In the genomic region with DNA sequence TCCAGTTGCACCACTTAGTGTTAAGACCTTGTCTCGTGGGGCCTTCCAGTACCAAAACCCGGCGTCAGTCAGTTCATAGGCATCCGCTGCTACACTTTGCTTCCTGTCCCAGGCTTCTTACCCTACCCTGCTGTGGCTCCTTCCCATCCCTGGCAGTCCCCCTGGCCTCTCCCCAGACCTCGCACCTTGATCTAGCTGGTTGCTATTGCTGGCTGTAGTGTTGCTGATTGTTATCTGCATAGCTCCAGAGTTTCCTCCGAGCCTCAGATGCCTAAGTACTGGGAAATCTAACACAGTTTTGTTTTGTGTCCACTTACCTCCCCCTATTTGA, we compare ENCODE assay signal across 7 mouse cellular contexts. TPM values are rescaled to one million over a fixed set of nuclear protein-coding genes. Genes with fewer than 3 reads are reported as not detected.
DNase-seq lines count a peak whose midpoint lies in the region; TF ChIP-seq lines count a peak whose summit lies in the region.

No protein-coding gene starts in this region.

- peaks cover 50% of the 10 kb centered on the region for H3K79me2 ChIP-seq in macrophage (ENCODE audit: inconsistent target)

- peaks cover 43% of the 10 kb centered on the region for H3K4me1 ChIP-seq in forebrain, embryonic 10.5 days
- peaks cover 18% of the 10 kb centered on the region; the same call in 1 of the 2 replicates for H3K4me1 ChIP-seq in kidney, adult 2 months (ENCODE audit: control insufficient read depth, insufficient read depth, low read length)

- intact Hi-C loops in left cerebral cortex, postnatal 14 days (cut with DNase I) = loop anchor here (10.0 kb wide), 1 partner anchor 454 kb away; the partner anchor contains the start of gene Rasd1

- peak overlapping the region; percentile 91 for H3K4me3 ChIP-seq in forebrain, embryonic 10.5 days
- H3K4me3 ChIP-seq in kidney, adult 2 months (ENCODE audit: insufficient read depth, low read depth, low read length) = peak overlapping the region; percentile 68
- peak overlapping the region; percentile 66 for H3K4me3 ChIP-seq in macrophage (ENCODE audit: inconsistent target)

- H3K36me3 ChIP-seq in forebrain, embryonic 10.5 days (replicated peaks) = no peaks in the 10 kb centered on the region
- no peaks in the 10 kb centered on the region for H3K36me3 ChIP-seq in kidney, adult 2 months (ENCODE audit: control insufficient read depth, insufficient read depth, low read length)
- H3K36me3 ChIP-seq in macrophage (ENCODE audit: inconsistent target) = no peaks in the 10 kb centered on the region

- TF ChIP-seq CTCF in kidney, adult 2 months (conservative IDR thresholded peaks at IDR 0.05; ENCODE audit: insufficient read depth, insufficient read length, low read depth, low read length) = no peak

- WGBS in forebrain, embryonic 10.5 days = 40% methylated on average over 6 of the region's 6 CpGs
- WGBS in kidney, adult 2 months = 15% methylated on average over 6 of the region's 6 CpGs
- 10% methylated on average over 6 of the region's 6 CpGs for WGBS in macrophage (ENCODE audit: missing documents)

- H3K27ac ChIP-seq in forebrain, embryonic 10.5 days = peak overlapping the region; percentile 95
- H3K27ac ChIP-seq in kidney, adult 2 months (ENCODE audit: insufficient read depth, low read depth, low read length) = no peak overlapping the region
- no peak overlapping the region for H3K27ac ChIP-seq in macrophage

- no peaks in the 10 kb centered on the region for H3K27me3 ChIP-seq in forebrain, embryonic 10.5 days (ENCODE audit: poor library complexity, severe bottlenecking)
- H3K27me3 ChIP-seq in kidney, adult 2 months (replicated peaks; ENCODE audit: control insufficient read depth, insufficient read depth, low read length) = no peaks in the 10 kb centered on the region

- DNase-seq in 416B (ENCODE audit: low read depth) = peak; percentile 52
- peak; percentile 12 to 17 for DNase-seq in CD8-positive naive resting alpha-beta T cell, adult 2 months (ENCODE audit: low read depth in 2 of 2, low spot score in 2 of 2)
- peak; percentile 19 for DNase-seq in forebrain, embryonic 10.5 days (ENCODE audit: extremely low spot score, low spot score)
- peak; percentile 15 for DNase-seq in kidney, adult 2 months
- peak; percentile 43 for DNase-seq in thymus, postnatal 0 days (ENCODE audit: low spot score)
- no peak for DNase-seq in left cerebral cortex, postnatal 14 days (ENCODE audit: low spot score in 2 of 2)

- no peak for TF ChIP-seq POLR2A in kidney, adult 2 months (IDR thresholded peaks at IDR 0.05; ENCODE audit: low read depth, low read length)

- no peaks in the 10 kb centered on the region for H3K9me3 ChIP-seq in forebrain, embryonic 10.5 days

RNA-seq across cellular contexts. Expression of gene Atpaf2, which starts 0.2 kb away (rescaled TPM):
- polyA plus RNA-seq in forebrain, embryonic 10.5 days (2016; fragmentation: Nextera tagmentation; extraction: Ambion mirVana) = 53.5 and 54.8 TPM in 2 replicates
- 39.6 and 40.3 TPM in 2 replicates for polyA plus RNA-seq in kidney, adult 2 months (2012; rRNA removed)
- total RNA-seq in macrophage (2018; cell fraction: chromatin; rRNA removed) = 10 to 100 TPM in 18 of 26 experiments, 1 to 10 TPM in 8; 4.8 to 25.1 (median 14.0) TPM
- total RNA-seq in macrophage (2018; cell fraction: cytosol; rRNA removed) = 10 to 100 TPM; 11.5 to 24.5 (median 17.1) TPM
- total RNA-seq in macrophage (2018; cell fraction: nucleus; rRNA removed) = 10 to 100 TPM in 19 of 26 experiments, 1 to 10 TPM in 7; 6.2 to 26.4 (median 13.1) TPM
- 14.8 to 26.6 TPM (median 21.7 TPM) in 3 replicates for polyA plus RNA-seq in macrophage (2018)
- 50.6 and 53.5 TPM in 2 replicates for polyA plus RNA-seq in thymus, postnatal 0 days (2015; fragmentation: Nextera tagmentation; extraction: Ambion mirVana)
- 10 to 100 TPM; 28.7 to 30.4 TPM for total RNA-seq in left cerebral cortex, postnatal 14 days (2021)

RNA-seq across cellular contexts. Expression of gene Gid4, which starts 1.5 kb away (rescaled TPM):
- polyA plus RNA-seq in forebrain, embryonic 10.5 days (2016; fragmentation: Nextera tagmentation; extraction: Ambion mirVana) = 29.5 and 33.5 TPM in 2 replicates
- 24.3 and 25.5 TPM in 2 replicates for polyA plus RNA-seq in kidney, adult 2 months (2012; rRNA removed)
- 1 to 10 TPM; 1.1 to 7.8 (median 3.5) TPM for total RNA-seq in macrophage (2018; cell fraction: chromatin; rRNA removed)
- total RNA-seq in macrophage (2018; cell fraction: cytosol; rRNA removed) = 10 to 100 TPM in 15 of 26 experiments, 1 to 10 TPM in 11; 7.0 to 15.8 (median 10.1) TPM
- 10 to 100 TPM in 4 of 26 experiments, 1 to 10 TPM in 22; 2.3 to 13.0 (median 5.6) TPM for total RNA-seq in macrophage (2018; cell fraction: nucleus; rRNA removed)
- 8.3 to 13.8 TPM (median 11.1 TPM) in 3 replicates for polyA plus RNA-seq in macrophage (2018)
- polyA plus RNA-seq in thymus, postnatal 0 days (2015; fragmentation: Nextera tagmentation; extraction: Ambion mirVana) = 15.0 and 16.3 TPM in 2 replicates
- total RNA-seq in left cerebral cortex, postnatal 14 days (2021) = 10 to 100 TPM; 43.0 to 44.7 TPM

RNA-seq across cellular contexts. Expression of gene Drg2, which starts 36.0 kb away (rescaled TPM):
- 129 and 130 TPM in 2 replicates for polyA plus RNA-seq in forebrain, embryonic 10.5 days (2016; fragmentation: Nextera tagmentation; extraction: Ambion mirVana)
- 64.8 and 66.1 TPM in 2 replicates for polyA plus RNA-seq in kidney, adult 2 months (2012; rRNA removed)
- total RNA-seq in macrophage (2018; cell fraction: chromatin; rRNA removed) = 10 to 100 TPM; 17.1 to 92.9 (median 46.0) TPM
- 10 to 100 TPM; 21.3 to 37.5 (median 30.1) TPM for total RNA-seq in macrophage (2018; cell fraction: cytosol; rRNA removed)
- 10 to 100 TPM; 11.0 to 53.1 (median 20.3) TPM for total RNA-seq in macrophage (2018; cell fraction: nucleus; rRNA removed)
- polyA plus RNA-seq in macrophage (2018) = 26.2 to 51.6 TPM (median 29.1 TPM) in 3 replicates
- 71.2 and 74.1 TPM in 2 replicates for polyA plus RNA-seq in thymus, postnatal 0 days (2015; fragmentation: Nextera tagmentation; extraction: Ambion mirVana)
- total RNA-seq in left cerebral cortex, postnatal 14 days (2021) = 10 to 100 TPM; 73.1 to 78.4 TPM

RNA-seq across cellular contexts. Expression of gene Myo15, which starts 50.7 kb away (rescaled TPM):
- polyA plus RNA-seq in forebrain, embryonic 10.5 days (2016; fragmentation: Nextera tagmentation; extraction: Ambion mirVana) = 0.02 and 0.10 TPM in 2 replicates
- 0.14 and 0.24 TPM in 2 replicates for polyA plus RNA-seq in kidney, adult 2 months (2012; rRNA removed)
- total RNA-seq in macrophage (2018; cell fraction: chromatin; rRNA removed) = under 1 TPM in 23 of 26 experiments, not detected in 3; 0.04 to 0.45 (median 0.13) TPM
- under 1 TPM in 1 of 26 experiments, not detected in 25; 0.03 TPM for total RNA-seq in macrophage (2018; cell fraction: cytosol; rRNA removed)
- total RNA-seq in macrophage (2018; cell fraction: nucleus; rRNA removed) = under 1 TPM in 6 of 26 experiments, not detected in 20; 0.04 to 0.10 (median 0.07) TPM
- not detected in 3 replicates for polyA plus RNA-seq in macrophage (2018)
- polyA plus RNA-seq in thymus, postnatal 0 days (2015; fragmentation: Nextera tagmentation; extraction: Ambion mirVana) = 0.13 and 0.14 TPM in 2 replicates
- total RNA-seq in left cerebral cortex, postnatal 14 days (2021) = under 1 TPM in 1 of 2 experiments, not detected in 1; 0.04 TPM

Comparison
In these comparisons a context has a peak if more than half of its experiments do, and no peak if none do; other contexts are left out.
1. DNase-seq: peak in 416B (single experiment), CD8-positive naive resting alpha-beta T cell, adult 2 months (2 of 2), forebrain, embryonic 10.5 days (single experiment), kidney, adult 2 months (single experiment) and thymus, postnatal 0 days (single experiment); none in left cerebral cortex, postnatal 14 days (0 of 2).
2. Peak in every context shown above with its lines, with median percentiles within 50 percentile points of each other: H3K4me3 ChIP-seq.